Mouse (Mus musculus) WW6 (cell line): ENCODE data around the gene Fam83d.

ENCODE experiments used
- DNase-seq: peaks from one replicate; pipeline ENCODE4 v3.0.0-alpha.2; 2013; ENCODE audit warnings: low read depth, low spot score

The Fam83d gene

DNA sequence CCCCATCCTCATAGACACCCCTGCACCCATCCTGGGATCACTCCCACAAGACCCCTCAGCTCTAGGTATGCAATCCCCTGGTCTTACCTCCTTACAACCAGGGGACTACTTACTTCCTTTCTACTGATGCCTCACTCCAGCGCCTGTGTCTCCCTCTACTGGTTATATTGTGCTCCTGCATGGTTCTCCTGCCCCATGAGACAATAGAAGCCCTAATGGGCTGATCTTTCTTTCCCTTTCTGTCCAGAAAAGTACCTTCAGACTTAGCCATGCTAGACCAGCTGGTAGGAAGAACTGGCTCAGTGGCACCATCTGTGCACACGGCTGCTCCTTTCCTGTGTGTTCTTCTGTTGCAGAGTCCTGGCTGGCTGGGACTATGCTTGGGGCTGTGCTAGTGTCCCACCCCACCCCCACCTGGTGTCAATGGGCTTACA lies 22.8 kb upstream of the Fam83d start:
- peak; percentile 20 for DNase-seq

DNA sequence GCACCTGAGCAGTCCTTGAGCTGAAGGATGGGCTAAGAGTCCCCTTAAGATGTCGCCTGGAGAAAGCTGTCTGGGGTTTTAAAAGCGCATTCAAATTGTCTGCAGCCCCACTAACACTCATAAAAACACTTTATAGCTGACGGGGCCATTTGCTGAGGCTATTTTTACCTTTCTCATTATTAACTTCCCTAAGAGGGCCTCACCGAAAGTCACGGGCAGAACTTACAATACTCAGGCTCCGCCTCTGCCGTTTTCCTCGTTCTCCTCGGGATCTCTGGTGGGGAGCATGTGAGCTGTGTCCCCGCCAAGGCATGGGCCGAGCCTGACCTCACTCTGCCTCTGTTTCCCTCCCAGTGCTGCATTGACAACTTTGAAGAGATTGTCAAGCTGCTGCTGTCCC lies 21.7 kb upstream of the Fam83d start:
- DNase-seq, result no peak

DNA sequence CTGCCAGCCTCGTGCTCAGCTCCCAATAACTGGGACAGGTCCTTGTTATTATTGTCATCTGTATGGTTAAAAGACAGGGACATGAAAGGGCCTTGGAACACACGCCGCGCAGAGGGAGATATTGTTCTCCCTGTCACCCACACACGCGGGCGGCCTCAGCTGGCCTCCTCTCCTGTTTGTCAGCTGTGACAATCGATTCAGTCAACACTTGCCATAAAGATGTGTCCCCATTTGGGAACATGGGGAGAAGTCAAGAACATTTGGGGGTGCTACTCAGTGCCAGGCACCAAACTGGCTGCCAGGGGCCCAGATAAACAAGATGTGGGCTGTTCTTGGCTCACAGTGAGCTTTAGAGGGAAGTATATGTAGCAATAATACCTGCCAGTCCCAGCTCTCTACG lies 18.5 kb upstream of the Fam83d start:
- no peak for DNase-seq

DNA sequence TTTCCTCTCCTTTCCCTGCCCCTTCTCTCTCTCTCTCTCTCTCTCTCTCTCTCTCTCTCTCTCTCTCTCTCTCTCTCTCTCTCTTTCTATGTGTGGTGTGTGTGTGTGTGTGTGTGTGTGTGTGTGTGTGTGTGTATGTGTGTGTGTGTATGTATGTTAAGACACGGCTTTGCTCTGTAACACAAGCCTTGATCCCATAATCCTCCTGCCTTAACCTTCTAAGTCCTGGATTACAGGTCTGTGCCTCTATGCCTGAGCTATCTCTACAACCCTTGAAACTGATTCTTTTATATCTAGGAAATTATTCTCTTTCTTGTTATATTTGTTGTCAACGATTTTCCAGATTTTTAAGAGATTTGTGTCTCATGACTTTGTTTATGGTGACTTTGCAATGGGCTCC lies 7.7 kb upstream of the Fam83d start:
- DNase-seq, result no peak

DNA sequence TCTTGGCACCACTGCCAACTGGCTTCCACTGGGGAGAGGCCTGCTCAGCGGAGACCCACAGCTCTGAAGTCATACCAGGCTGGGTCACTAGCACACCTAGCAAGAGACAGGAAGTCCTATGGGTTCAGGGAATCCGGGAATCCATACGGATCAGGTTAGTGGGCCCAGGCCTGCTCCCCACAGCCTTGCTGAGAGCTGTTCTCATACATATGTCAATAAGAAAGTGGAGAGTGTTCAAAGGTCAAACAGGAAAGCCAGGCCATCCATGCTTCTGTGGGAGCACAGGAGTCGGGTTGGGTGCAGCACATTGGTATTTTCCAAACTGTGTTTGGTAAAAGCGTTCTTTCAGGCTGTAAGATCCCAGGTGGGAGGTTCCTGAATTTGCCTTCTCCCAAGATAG lies 5.6 kb upstream of the Fam83d start:
- DNase-seq, result no peak

DNA sequence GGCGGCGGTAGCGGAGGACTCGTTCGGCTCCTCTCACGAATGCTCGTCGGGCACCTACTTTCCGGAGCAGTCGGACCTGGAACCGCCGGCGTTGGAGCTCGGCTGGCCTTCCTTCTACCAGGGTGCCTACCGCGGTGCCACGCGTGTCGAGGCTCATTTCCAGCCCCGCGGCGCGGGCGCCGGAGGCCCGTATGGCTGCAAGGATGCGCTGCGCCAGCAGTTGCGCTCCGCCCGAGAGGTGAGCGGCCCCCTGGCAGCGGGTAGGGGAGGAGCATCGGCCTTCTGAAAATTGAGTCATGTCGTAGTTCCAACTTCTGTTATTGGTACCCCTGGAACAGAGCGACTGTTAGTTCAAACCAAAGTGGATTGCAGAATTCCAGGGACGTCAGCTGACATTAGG lies 457 bp downstream of the Fam83d start:
- DNase-seq, result no peak

DNA sequence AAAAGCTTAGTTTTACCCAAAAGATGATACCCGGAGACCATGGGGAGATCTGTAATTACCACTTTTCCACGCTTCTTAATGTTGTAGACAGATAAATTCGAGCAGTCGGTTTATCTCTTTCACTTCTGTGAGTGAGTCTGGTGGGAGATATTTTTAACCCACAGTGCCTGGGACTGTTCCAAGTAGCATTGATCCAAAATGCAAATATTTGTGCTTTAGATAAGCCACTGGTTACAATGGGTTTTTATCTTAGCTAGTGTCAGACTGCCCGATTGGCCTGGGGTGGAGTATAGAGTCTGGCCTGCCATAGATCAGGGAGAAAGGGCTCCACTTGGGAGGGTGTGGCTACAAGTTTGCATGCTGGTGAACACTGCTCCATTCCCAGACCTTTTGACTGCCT lies 878 bp downstream of the Fam83d start:
- DNase-seq, result no peak

DNA sequence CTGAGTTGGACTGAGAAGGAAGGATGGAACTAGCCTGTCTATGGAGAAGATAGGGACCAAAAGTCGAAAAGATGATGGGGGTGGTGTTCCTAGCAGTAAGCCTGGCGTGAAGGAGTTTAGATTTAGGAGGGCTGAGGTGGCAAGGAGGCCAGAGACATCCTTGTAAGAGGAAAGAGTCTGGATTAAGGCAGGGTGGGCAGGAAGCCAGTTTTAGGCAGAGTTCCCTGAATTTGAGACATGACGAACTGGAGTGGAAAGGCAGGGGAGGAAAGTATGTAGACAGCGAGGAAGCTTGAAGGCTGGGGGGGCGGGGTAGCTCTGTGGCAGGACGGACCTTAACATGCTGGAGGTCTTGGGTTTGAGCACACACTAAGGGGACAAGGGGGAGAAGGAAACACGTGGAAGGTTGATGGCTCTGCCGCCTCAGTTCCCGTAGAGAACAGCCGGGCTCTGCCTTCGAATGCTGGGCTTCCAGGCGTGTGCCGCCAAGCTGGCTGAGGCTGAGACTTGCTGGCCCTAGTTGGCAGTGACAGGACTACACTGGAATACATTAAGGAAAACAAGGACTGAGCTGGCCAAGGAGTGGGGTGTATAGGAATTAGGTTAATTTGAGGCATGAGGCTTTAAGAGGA lies 2.3 kb downstream of the Fam83d start:
- no peak for DNase-seq

DNA sequence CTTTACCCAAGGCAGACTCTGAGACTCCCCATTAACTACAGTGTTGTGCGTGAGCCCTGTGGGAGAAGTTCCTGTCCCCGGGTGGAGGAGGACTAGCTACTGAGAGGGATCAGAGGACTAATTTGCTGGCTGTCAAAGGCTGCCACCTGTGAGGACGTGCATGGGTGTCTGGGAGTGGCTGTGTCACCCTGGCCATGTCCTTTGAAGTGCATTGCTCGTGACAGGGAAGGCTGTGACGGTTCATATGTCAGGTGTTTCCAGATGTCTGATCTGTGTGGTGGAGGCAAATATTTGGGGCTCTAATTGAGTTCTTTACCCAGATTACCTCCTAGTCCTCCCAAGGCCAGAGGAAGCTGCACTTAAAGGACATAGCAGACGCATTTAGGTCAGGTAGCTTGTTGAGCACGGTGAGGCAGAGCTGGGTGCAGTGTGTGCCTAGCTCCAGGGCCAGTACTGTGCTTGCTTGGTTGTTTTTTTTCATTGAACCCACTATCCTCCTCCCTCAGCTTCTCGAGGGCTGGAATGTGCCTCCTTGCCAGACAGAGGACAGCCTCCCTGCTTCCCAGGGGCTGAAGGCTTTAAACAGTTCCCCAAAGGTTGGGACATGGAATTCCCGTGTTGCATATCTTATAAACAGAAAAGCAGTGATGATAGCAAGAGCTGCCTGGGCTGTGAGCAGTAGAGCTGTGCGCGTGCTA lies 3.3 kb downstream of the Fam83d start:
- no peak for DNase-seq

DNA sequence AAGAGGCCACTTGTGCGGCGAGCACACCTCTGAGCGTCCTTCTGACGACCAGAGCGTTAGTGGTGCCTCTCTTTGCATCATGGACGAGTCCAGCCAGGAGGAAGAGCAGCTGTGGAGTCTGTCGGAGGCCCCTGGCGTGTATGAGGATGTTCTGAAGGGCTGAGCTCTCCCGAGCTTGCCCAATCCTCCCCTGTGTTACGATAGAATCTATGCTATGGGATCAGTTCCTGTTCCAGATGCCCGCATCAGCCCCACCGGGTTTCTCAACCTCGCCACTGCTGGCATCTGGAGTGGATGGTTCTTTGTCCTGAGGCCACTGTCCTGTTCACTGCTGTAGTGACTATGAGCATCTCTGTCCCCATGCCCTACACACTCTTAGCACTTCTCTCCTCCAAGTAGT lies 4.9 kb downstream of the Fam83d start:
- no peak for DNase-seq

DNA sequence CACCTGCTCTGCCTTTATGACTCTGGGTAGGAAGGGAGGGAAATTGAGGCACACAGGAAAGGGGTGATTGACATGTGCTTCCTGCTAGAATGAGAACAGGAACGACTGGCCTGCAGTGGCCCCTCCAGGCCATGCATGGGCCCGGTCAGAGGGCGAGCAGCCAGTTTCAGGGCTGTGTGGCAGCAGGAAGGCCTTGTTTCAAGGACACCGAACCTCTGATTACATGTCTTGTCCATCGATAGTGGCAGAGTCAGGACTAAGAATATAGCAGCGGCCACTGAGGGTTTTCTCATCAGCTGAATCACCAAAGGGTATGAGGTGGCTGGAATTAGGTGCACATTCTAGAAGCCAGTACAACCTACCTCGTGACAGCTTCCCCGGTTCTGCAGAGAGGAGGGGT lies 7.0 kb downstream of the Fam83d start:
- no peak for DNase-seq

DNA sequence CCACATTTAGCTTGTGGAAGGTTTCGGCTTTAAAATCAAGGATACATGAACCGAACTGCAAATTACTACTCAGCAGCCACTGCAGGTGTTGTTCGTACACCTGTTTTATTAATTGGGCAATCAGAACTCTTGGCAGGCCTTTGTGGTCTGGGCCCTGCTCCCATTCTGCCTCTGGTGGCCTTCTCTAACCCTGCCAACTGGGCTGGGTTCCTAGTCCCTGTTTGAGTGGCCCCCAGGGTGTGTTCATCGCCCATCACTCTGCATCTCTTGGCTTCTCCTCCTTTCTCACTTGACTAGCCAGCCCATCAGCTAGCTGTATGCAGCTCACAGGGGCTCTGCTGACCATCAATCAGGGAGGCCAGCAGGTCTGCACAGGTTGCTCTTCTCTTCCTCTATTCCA lies 8.8 kb downstream of the Fam83d start:
- DNase-seq, result no peak

DNA sequence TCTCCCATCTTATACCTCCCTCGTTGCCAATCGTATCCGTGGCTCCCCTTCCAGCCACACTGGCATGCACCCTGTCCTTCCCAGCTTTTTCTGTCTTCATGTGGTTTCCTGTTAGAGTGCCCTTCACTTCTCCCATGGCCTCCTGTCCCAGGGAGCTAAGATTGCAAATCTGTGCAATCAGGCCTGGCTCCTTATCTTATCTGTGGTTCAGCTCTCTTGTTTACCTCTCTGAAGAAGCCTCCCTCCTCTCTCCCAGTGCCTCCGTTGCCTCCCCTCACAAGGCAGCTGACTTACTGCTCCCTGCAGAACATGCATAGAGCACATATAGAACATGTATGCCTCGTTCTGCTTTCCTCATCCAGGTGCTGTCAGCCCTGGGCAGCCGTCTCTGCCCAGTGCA lies 9.6 kb downstream of the Fam83d start:
- DNase-seq, result no peak

DNA sequence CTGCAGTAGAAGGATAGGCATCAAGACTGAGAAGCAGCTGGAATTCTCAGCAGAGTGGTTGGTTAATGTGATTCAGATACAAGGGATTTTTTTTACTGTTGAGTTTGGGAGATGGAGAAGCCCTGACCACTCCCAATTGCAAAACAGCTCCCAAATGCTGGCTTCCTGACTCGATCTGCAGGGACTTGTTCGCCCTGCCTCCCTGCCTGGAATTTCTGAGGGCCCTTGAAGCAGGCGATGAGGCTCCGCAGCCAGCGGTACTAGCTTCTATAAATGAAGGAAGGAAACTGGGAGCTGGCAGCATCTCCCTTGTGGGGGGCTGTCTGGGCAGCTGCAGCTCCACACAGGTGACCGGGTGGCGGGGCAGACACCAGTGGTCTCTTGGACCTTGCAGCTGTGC lies 10.5 kb downstream of the Fam83d start:
- DNase-seq, result no peak

DNA sequence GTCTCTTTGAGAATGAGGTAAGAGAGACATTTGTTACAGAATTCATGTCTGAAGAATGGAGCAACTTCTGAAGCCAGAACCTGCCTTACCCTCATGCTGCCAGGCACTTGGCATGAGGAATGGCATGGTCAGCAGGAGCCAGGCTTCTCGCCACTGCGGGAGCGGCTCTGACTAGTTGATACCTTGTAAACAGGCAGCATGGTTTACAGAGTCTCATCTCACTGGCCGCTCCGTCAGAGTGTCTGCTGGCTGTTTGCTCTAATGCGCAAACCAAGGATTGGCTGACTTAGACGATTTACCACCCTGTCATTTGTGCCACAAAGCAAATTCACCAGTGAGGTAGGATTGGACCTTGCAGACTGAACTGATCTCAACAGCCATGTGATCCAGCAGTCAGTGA lies 13.2 kb downstream of the Fam83d start:
- DNase-seq, result no peak

DNA sequence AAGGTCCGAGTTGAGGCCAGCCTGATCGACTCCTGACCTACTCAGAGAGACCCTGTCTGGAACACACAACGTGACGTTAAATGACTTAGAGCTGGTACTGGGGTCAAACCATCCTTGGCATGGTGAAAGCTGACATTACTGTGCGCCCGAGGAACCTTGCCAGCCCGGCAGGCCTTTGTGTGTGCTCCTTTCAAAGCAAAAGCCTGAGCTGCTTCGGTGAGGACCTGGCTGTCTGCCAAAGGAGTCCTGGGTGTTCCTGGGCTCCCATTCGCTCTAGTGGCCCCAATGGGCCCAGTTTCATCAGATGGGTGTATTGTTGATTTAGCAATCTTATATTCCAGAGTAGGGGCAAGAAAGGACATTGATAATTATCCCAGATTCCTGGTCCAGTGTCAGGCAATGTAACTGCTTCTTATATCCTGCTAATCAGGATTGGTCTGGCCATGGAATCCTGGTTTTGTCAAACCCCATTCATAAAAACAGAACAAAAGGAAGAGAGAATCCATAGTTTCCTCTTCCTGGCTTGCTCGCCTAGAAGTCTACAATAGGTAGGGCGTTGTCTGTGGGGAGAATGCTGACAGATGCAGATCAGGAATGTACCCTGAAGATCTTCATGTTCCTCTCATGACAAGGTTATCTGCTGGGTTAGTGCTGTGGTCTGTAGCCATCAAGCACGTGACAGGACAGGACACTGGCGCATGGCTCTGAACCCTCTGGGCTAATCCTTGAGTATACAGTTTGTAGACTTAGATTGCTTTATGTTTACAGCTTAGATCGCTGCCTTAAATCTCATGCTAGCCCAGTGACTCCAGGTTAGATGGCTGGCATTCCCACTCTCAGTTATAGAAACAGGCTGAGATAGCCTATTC lies 19.3 kb downstream of the Fam83d start:
- no peak for DNase-seq

DNA sequence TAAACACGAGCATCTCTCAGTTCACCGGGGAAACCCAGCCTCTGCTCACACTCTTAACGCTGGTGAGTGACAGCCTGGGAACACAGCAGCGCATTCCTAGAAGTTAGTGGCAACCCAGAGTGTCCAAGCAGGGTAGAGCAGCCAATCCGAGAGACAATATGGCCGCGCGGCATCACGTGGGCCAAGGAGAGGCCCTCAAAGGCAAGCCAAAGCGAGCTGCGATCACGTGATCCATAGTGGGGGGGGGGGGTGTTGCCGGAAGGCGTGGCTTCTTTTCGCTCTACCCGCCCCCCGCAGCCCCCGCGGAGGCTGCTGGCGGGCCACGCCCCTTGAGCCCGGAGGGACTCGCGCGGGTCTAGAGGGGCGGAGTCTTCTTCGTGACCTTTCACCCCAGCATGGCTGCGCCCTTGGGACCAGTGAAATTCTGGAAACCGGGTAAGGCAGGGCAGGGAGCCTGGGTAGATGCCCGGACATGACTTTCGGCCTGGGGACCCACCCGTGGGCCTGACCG lies 26.7 kb downstream of the Fam83d start, which contains the start of gene Dhx35:
TSS of gene Dhx35 (plus strand) at position 314 of the 511 bp plus-strand sequence.
- DNase-seq, result peak; percentile 88

DNA sequence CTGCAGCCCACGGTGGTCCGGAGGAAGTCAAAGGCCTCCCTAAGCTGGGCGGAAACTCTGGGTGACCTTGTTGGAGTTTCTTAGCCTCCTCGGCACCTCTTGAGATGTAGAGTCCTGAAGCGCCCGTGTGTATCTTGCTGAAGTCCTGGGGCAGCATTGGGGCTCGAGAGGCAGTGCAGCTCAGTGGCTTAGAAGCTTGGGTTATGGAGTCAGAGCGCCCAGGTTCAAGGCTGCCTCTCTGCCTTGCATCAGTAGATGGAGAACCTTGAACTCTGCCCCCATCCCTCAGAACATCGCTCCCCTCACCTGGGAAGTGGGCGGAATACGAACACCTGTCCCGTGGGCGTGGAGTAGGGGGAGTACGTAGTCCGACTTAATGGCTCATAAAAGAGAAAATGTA lies 27.1 kb downstream of the Fam83d start:
- no peak for DNase-seq

DNA sequence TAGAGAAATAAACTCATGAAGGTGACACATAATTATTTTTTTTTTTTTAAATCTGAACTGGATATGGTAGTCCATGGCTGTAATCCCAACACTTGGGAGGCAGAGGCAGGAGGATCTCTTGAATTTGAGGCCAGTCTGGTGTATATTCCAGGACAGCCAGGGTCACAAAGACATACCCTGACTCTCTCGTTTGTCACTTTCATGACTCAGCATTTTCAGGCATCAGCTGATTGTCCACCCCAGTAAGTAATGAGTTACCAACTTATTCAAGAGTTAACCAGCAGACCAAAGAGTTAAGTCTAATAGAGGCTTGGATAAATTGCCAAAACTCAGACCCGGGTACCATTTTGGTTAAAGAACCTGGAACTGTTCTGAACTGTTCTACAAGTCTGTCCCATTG lies 28.0 kb downstream of the Fam83d start:
- DNase-seq, result no peak

DNA sequence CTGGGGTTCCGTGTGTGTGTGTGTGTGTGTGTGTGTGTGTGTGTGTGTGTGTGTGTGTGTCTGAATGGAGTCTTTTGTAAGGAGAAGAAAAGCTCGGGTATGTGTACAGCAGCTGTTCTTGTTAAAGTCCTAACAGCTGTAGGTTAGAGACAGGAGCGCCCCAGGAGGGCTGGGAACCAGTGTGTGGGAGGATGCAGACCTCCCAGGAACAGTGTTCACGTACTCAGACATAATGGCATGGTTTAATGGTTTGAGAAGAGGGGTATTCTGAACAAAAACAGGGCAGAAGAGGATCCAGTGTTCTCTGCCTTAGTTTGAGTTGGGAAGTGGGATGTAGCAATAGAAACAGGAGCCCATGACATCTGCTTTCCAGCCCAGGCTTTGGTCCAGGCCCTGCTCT lies 31.4 kb downstream of the Fam83d start:
- DNase-seq, result no peak

DNA sequence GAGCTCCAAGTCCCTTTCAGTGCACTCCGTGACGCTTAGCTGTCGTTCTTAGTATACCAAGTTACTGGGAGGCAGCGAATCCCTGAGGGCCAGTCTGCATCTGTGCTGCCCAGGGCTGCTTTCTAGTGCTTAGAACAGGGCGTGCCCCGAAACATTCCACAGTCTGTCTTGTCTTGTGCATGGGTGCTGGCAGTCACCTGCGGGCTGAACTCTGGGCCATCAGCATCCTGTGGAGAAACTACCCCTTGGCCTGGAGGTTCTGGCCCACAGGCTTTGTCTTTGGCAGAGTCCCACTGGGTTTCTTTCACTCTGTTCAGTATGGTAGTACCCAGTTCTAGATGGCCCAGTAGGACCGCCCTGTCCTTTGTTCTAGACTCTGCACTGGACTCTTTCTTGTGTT lies 32.9 kb downstream of the Fam83d start:
- DNase-seq, result peak; percentile 13

DNA sequence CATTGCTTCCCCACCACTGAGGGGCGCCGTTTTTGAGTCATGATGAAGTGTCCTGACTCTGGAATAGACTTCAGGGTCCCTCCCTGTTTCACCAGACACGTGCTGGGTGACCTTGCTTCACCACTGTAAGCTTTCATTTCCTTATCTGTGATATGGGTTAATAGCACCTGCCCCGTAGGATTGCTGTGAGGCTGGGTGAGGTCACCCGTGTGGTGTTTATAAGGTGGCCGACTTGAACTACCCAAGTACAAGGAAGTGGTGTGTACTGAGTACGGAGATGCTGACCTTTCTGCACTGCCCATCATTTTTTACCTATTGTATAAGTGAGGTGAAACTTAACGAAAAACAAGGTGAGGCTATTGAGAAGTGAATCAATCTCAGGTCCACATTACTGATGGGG lies 35.7 kb downstream of the Fam83d start:
- DNase-seq, result no peak
